Mouse (Mus musculus): ENCODE results near the gene Rftn2. TPM values are rescaled to one million over a fixed set of nuclear protein-coding genes. Genes with fewer than 3 reads are reported as not detected.
A peak's percentile ranks its signal among the peaks of the same experiment; 100 is the strongest.
"Not testable (repeated sequence)": the region's sequence is repeated elsewhere in the genome, so short reads cannot be mapped to it uniquely, and the experiment has no call there.

Gene Rftn2
- polyA plus RNA-seq, 2 experiments, result 24.3 to 27.0 TPM

DNA sequence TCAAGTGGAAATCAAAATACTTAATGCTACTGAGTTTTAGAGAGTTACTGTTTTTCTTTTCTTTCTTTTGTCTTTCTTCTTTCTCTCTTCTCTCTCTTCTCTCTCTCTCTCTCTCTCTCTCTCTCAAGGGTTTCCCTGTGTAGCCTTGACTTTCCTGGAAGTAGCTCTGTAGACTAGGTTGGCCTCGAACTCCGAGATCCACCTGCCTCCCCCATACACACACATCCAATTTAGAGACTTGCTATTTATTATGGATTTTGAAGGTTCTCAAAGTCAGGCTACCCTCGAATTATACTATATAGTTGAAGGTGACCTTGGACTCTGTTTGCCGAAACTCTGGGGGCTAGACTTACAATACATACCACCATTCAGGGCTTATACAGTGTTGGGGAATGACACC, 94.3 kb downstream of the Rftn2 start:
- DNase-seq (ENCODE audit: low spot score), result no peak
- peaks cover 12% of the 10 kb centered on the region; the same call in 1 of the 2 replicates for H3K36me3 ChIP-seq (ENCODE audit: control insufficient read depth, insufficient read depth, low read length)
- no peaks in the 10 kb centered on the region for H3K9me3 ChIP-seq (ENCODE audit: control insufficient read depth, low read length)
- peaks cover 12% of the 10 kb centered on the region for H3K4me1 ChIP-seq (ENCODE audit: control insufficient read depth, insufficient read depth, low read length)
- no peak for TF ChIP-seq POLR2A (IDR thresholded peaks at IDR 0.05; ENCODE audit: borderline replicate concordance, extremely low read depth, insufficient read depth, insufficient read length)
- ATAC-seq (ENCODE audit: low FRiP score, low read depth), result no peak
- 68% methylated on average over 4 of the region's 4 CpGs for WGBS
- H3K4me3 ChIP-seq (replicated peaks; ENCODE audit: low read length), result peak overlapping the region; percentile 94
- peak overlapping the region; percentile 69 for H3K4me2 ChIP-seq (replicated peaks; ENCODE audit: low read depth, low read length, severe bottlenecking)
- H3K27me3 ChIP-seq (ENCODE audit: control insufficient read depth, insufficient read depth, low read length), result no peaks in the 10 kb centered on the region
- no peak overlapping the region for H3K27ac ChIP-seq (replicated peaks; ENCODE audit: low read depth, low read length)
- H3K9ac ChIP-seq (ENCODE audit: low read depth, low read length, severe bottlenecking), result peak overlapping the region; percentile 98

DNA sequence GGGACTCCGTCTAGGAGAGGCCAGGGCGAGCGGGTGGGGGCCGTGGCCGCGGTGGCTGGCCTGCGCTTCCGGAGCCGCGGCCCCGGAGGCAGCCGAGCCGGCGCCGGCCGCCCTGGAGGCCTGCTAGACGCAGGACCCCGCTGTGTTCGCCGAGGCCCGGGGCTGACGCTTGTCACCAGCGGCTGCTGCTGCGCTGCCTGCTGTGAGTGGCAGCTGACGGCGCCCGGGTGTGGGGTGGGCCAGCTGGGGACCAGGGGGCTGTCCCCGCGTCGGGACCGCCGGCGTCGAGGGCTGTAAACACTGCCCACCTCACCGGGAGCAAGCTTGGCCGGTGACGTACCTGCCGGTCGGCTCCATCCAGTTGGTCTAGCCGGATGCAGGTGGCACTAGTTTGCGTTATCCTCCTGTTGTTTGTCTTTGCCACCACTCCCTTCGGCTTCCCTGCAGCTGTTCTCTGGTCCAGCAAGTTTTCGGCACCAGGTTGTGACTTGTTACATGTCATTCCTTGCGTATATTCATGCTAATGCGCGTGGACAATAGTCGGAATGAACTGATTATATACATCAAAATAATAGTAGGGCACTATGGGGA, 95.1 kb downstream of the Rftn2 start:
- no peaks in the 10 kb centered on the region for H3K27me3 ChIP-seq (ENCODE audit: control insufficient read depth, insufficient read depth, low read length)
- DNase-seq (ENCODE audit: low spot score) (peak; percentile 39), ATAC-seq (ENCODE audit: low FRiP score, low read depth) (peak; percentile 75)
- peak overlapping the region; percentile 69 for H3K4me2 ChIP-seq (replicated peaks; ENCODE audit: low read depth, low read length, severe bottlenecking)
- no peaks in the 10 kb centered on the region for H3K9me3 ChIP-seq (ENCODE audit: control insufficient read depth, low read length)
- H3K4me1 ChIP-seq (ENCODE audit: control insufficient read depth, insufficient read depth, low read length), result peaks cover 12% of the 10 kb centered on the region
- peak overlapping the region; percentile 98 for H3K9ac ChIP-seq (ENCODE audit: low read depth, low read length, severe bottlenecking)
- no peak for TF ChIP-seq POLR2A (IDR thresholded peaks at IDR 0.05; ENCODE audit: borderline replicate concordance, extremely low read depth, insufficient read depth, insufficient read length)
- under 1% methylated on average over 36 of the region's 47 CpGs for WGBS
- peak overlapping the region; percentile 94 for H3K27ac ChIP-seq (replicated peaks; ENCODE audit: low read depth, low read length)
- H3K36me3 ChIP-seq (ENCODE audit: control insufficient read depth, insufficient read depth, low read length), result 0 out of 2 replicates have a peak, but pooled peaks cover 9% of the 10 kb centered on the region
- peak overlapping the region; percentile 94 for H3K4me3 ChIP-seq (replicated peaks; ENCODE audit: low read length)

DNA sequence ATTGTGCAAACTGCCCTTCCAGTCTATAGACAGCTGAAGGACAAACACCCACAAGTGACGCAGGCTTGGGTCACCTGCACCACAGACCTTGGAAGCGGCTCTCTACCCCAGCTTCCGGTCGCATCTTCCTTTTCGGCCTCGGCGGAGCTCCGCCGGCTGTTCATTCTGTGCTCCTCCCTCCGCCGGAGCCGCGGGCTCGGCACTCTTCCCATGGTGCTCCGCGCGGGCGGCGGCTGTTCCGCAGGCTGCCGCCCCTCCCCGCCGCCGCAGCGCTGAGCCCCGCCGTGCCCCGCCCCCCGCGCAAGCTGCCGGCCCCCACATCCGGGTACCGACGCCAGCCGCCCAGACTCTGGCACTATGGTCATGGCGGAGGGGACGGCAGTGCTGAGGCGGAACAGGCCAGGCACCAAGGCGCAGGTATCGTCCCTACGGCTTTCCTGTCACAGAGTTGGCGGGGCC, 95.6 kb downstream of the Rftn2 start, which contains the start of gene Mob4:
Gene Mob4 (plus strand): TSS at position 289 of the 459 bp plus-strand sequence.
- ATAC-seq (ENCODE audit: low FRiP score, low read depth) (peak; percentile 96), DNase-seq (ENCODE audit: low spot score) (peak; percentile 81)
- peak within 1 kb of the TSS; percentile 69 for H3K4me2 ChIP-seq (replicated peaks; ENCODE audit: low read depth, low read length, severe bottlenecking)
- 0 out of 2 replicates have a peak, but pooled peaks cover 9% of the 10 kb centered on the region for H3K36me3 ChIP-seq (ENCODE audit: control insufficient read depth, insufficient read depth, low read length)
- H3K27me3 ChIP-seq (ENCODE audit: control insufficient read depth, insufficient read depth, low read length), result no peaks in the 10 kb centered on the region
- peaks cover 12% of the 10 kb centered on the region for H3K4me1 ChIP-seq (ENCODE audit: control insufficient read depth, insufficient read depth, low read length)
- H3K4me3 ChIP-seq (replicated peaks; ENCODE audit: low read length), result peak within 1 kb of the TSS; percentile 94
- peak within 1 kb of the TSS; percentile 98 for H3K9ac ChIP-seq (ENCODE audit: low read depth, low read length, severe bottlenecking)
- under 1% methylated on average over 38 of the region's 42 CpGs for WGBS
- peak; percentile 46; the same call in 1 of the 2 replicates for TF ChIP-seq POLR2A (IDR thresholded peaks at IDR 0.05; ENCODE audit: borderline replicate concordance, extremely low read depth, insufficient read depth, insufficient read length)
- H3K9me3 ChIP-seq (ENCODE audit: control insufficient read depth, low read length), result no peaks in the 10 kb centered on the region
- H3K27ac ChIP-seq (replicated peaks; ENCODE audit: low read depth, low read length), result peak within 1 kb of the TSS; percentile 94

DNA sequence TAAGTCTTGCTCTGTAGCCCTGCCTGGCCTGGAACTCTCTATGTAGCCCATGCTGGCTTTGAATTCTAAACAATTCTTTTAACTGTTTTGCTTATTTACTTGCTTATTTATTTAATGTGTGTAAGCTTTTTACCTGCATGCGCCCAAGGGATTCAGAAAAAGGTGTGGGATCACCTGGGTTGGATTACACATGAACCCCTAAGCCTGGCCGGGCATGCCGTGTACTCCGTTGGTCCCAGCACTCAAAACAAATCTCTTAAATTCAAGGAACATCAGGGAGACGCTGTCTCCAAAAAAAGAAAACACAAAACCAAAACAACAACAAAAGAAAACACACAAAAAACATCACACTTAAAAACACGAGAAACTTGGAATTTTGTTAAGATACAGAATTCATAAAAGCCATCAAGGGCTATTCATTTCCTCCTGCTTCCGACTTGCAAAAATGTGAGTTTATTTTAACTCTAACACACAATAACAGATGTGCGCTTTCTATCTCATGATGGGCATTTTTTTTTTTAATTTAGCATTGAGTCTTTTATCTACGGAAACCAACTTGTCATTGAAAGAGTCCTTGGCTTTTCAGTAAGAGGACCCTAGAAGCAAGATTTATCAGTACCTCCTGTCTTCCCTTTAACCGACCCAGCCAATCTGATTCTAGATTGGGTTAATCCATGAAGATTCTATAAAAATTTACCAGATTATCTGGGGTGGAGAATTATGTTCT, 96.2 kb downstream of the Rftn2 start:
- TF ChIP-seq POLR2A (IDR thresholded peaks at IDR 0.05; ENCODE audit: borderline replicate concordance, extremely low read depth, insufficient read depth, insufficient read length), result no peak
- peak overlapping the region; percentile 69 for H3K4me2 ChIP-seq (replicated peaks; ENCODE audit: low read depth, low read length, severe bottlenecking)
- H3K36me3 ChIP-seq (ENCODE audit: control insufficient read depth, insufficient read depth, low read length), result 0 out of 2 replicates have a peak, but pooled peaks cover 6% of the 10 kb centered on the region
- no peaks in the 10 kb centered on the region for H3K9me3 ChIP-seq (ENCODE audit: control insufficient read depth, low read length)
- H3K27me3 ChIP-seq (ENCODE audit: control insufficient read depth, insufficient read depth, low read length), result no peaks in the 10 kb centered on the region
- DNase-seq (ENCODE audit: low spot score) (no peak), ATAC-seq (ENCODE audit: low FRiP score, low read depth) (no peak)
- H3K4me1 ChIP-seq (ENCODE audit: control insufficient read depth, insufficient read depth, low read length), result peaks cover 12% of the 10 kb centered on the region
- 65% methylated on average over 10 of the region's 10 CpGs for WGBS
- peak overlapping the region; percentile 94 for H3K27ac ChIP-seq (replicated peaks; ENCODE audit: low read depth, low read length)
- H3K9ac ChIP-seq (ENCODE audit: low read depth, low read length, severe bottlenecking), result peak overlapping the region; percentile 98
- H3K4me3 ChIP-seq (replicated peaks; ENCODE audit: low read length), result peak overlapping the region; percentile 94

DNA sequence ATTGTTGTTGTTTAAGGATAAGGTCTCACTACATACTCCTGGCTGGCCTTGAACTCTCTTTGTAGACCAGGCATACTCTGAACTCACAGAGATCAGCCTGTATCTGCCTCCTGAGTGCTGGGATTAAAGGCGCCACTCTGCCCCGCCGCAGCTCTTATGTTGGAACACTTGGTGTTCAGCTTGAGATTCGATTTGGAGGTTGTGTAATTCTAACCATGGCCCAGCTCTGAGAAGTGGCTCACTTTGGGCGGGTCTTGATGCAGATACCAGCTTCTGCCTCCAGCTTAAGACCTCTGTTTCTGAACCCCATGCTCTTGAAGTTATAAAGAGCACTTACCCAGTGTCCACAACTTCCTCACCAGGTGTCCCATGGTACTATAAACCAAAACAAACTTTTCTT, 96.9 kb downstream of the Rftn2 start:
- 86% methylated on average over 5 of the region's 5 CpGs for WGBS
- H3K4me3 ChIP-seq (replicated peaks; ENCODE audit: low read length), result no peak overlapping the region
- no peak overlapping the region for H3K27ac ChIP-seq (replicated peaks; ENCODE audit: low read depth, low read length)
- peaks cover 12% of the 10 kb centered on the region for H3K4me1 ChIP-seq (ENCODE audit: control insufficient read depth, insufficient read depth, low read length)
- no peak overlapping the region for H3K9ac ChIP-seq (ENCODE audit: low read depth, low read length, severe bottlenecking)
- H3K4me2 ChIP-seq (replicated peaks; ENCODE audit: low read depth, low read length, severe bottlenecking), result no peak overlapping the region
- DNase-seq (ENCODE audit: low spot score), result no peak
- H3K36me3 ChIP-seq (ENCODE audit: control insufficient read depth, insufficient read depth, low read length), result 0 out of 2 replicates have a peak, but pooled peaks cover 2% of the 10 kb centered on the region
- ATAC-seq (ENCODE audit: low FRiP score, low read depth), result no peak
- TF ChIP-seq POLR2A (IDR thresholded peaks at IDR 0.05; ENCODE audit: borderline replicate concordance, extremely low read depth, insufficient read depth, insufficient read length), result no peak
- H3K27me3 ChIP-seq (ENCODE audit: control insufficient read depth, insufficient read depth, low read length), result no peaks in the 10 kb centered on the region
- no peaks in the 10 kb centered on the region for H3K9me3 ChIP-seq (ENCODE audit: control insufficient read depth, low read length)

DNA sequence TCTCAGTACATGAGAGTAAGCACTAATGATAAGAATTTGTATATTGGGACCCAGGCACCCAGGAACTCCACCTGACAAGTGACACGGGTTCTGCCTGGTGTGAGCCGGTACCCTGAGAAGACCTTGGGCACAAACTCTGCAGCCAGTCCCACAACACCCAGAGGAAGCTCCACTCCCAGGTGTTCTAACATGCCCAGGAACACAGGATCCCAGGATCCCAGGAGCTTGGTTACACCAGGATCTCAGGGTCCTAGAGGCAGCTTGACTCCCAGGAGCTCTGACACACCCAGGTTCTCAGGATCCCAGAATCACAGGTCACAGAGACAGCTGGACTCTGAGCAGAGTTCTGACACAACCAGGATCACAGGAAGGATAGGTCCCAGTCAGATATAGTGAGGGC, 102.4 kb downstream of the Rftn2 start:
- not testable (repeated sequence) for H3K27me3 ChIP-seq (ENCODE audit: control insufficient read depth, insufficient read depth, low read length); H3K36me3 ChIP-seq (ENCODE audit: control insufficient read depth, insufficient read depth, low read length); H3K4me1 ChIP-seq (ENCODE audit: control insufficient read depth, insufficient read depth, low read length); H3K9ac ChIP-seq (ENCODE audit: low read depth, low read length, severe bottlenecking); ATAC-seq (ENCODE audit: low FRiP score, low read depth); H3K4me3 ChIP-seq (replicated peaks; ENCODE audit: low read length); H3K9me3 ChIP-seq (ENCODE audit: control insufficient read depth, low read length); H3K27ac ChIP-seq (replicated peaks; ENCODE audit: low read depth, low read length); DNase-seq (ENCODE audit: low spot score); H3K4me2 ChIP-seq (replicated peaks; ENCODE audit: low read depth, low read length, severe bottlenecking)
- WGBS, result 100% methylated on average over 2 of the region's 2 CpGs
